Mouse (Mus musculus) heart, postnatal 0 days (tissue): ENCODE data around the gene Atpif1.
A peak's percentile ranks its signal among the peaks of the same experiment; 100 is the strongest.

Experiments used
- CTCF ChIP-seq: IDR thresholded peaks from 2 replicates; pipeline ENCODE4 v1.5.1; 2016; ENCODE audit warnings: antibody characterized with exemption, control low read depth, low read depth
- EP300 ChIP-seq: IDR thresholded peaks from 2 replicates; pipeline ENCODE4 v1.6.1; 2016; ENCODE audit warnings: antibody characterized with exemption, low read depth

DNA sequence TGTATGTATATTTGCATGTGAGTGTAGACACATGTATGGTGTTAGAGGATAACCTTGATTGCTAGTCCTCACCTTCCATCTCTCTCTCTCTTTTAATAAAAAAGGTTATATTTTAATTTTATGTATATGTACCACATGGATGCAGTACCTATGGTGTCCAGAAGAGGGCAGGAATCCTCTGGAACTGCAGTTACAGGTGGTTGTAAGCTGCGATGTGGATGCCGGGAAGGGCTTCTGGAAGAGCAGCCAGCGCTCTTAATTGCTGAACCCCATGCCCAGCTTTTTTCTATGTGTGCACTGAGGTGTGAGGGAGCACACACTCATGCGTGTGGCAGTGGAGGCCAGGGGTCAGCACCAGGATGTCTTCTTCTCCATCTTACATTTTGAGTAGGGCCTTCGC, 35.7 kb upstream of the Atpif1 start:
- TF ChIP-seq EP300 (no peak), CTCF (peak; percentile 34)
